Mouse (Mus musculus): ENCODE measurements around the gene Ddx1.

DNA sequence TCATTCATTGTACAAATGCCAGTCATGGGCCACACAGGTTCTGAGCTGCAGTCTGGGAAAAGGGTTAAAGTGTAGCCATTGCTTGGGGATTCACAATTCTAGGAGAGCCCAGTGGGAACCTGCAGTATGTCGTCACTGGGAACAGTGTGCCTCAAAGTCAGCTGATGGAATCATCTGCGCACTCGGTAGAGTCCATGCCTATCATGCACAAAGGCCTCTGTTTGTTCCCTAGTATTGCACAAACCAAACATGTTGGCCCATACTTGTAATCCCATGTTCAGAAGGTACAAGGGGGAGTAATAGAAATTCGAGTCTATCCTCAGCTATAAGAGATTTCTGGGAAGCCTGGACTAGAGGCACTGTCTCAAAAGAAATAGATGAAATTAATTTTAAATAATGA, 52.9 kb downstream of the Ddx1 start:
- TF ChIP-seq CTCF (IDR thresholded peaks at IDR 0.05; ENCODE audit: insufficient read depth, low read length) (no peak), POLR2A (IDR thresholded peaks at IDR 0.05; ENCODE audit: borderline replicate concordance, extremely low read depth, low read depth, low read length) (no peak)

Data from lung, adult 2 months (tissue).